Mouse (Mus musculus): Measurements from ENCODE around the gene Ipo8. TPM values are rescaled to one million over a fixed set of nuclear protein-coding genes. Genes with fewer than 3 reads are reported as not detected.

The Ipo8 gene
- polyA plus RNA-seq, 1 experiment from 2014 or later = 14.3 TPM

- no peak overlapping the region for H3K4me2 ChIP-seq (ENCODE audit: low read length)
- WGBS = 81% methylated on average over 12 of the region's 12 CpGs
- ATAC-seq = no peak
- no peak overlapping the region for H3K4me3 ChIP-seq (ENCODE audit: low read length)
- H3K27ac ChIP-seq (ENCODE audit: low read depth, low read length) = no peak overlapping the region
- H3K36me3 ChIP-seq (ENCODE audit: control insufficient read depth, insufficient read depth, low read length) = 0 out of 2 replicates have a peak, but pooled peaks cover 2% of the 10 kb centered on the region
- 0 out of 2 replicates have a peak, but pooled peaks cover 3% of the 10 kb centered on the region for H3K9me3 ChIP-seq (ENCODE audit: control insufficient read depth, low read length)
- no peaks in the 10 kb centered on the region for H3K27me3 ChIP-seq (replicated peaks; ENCODE audit: control insufficient read depth, insufficient read depth, low read length)
- H3K9ac ChIP-seq (ENCODE audit: low read depth, low read length) = no peak overlapping the region
- H3K4me1 ChIP-seq (ENCODE audit: control insufficient read depth, insufficient read depth, low read depth, low read length) = no peaks in the 10 kb centered on the region
Observed at GRCm38 (mm10) chr6:148768419-148768818, 62.8 kb downstream of the Ipo8 start.

- Histone ChIP-seq H3K4me2 (ENCODE audit: low read length) (no peak overlapping the region), H3K4me1 (ENCODE audit: control insufficient read depth, insufficient read depth, low read depth, low read length) (no peaks in the 10 kb centered on the region), H3K4me3 (ENCODE audit: low read length) (no peak overlapping the region), H3K9ac (ENCODE audit: low read depth, low read length) (no peak overlapping the region), H3K9me3 (ENCODE audit: control insufficient read depth, low read length) (0 out of 2 replicates have a peak, but pooled peaks cover 3% of the 10 kb centered on the region), H3K27ac (ENCODE audit: low read depth, low read length) (no peak overlapping the region), H3K36me3 (ENCODE audit: control insufficient read depth, insufficient read depth, low read length) (no peaks in the 10 kb centered on the region), H3K27me3 (replicated peaks; ENCODE audit: control insufficient read depth, insufficient read depth, low read length) (no peaks in the 10 kb centered on the region)
- no peak for ATAC-seq
Observed at GRCm38 (mm10) chr6:148767228-148767627, 64.0 kb downstream of the Ipo8 start.

GRCm38 (mm10) chr6:148761967-148762712 is 69.1 kb downstream of the Ipo8 start:
- H3K36me3 ChIP-seq (ENCODE audit: control insufficient read depth, insufficient read depth, low read length) = no peaks in the 10 kb centered on the region
- no peak for ATAC-seq
- H3K4me1 ChIP-seq (ENCODE audit: control insufficient read depth, insufficient read depth, low read depth, low read length) = no peaks in the 10 kb centered on the region
- WGBS = 87% methylated on average over 3 of the region's 3 CpGs
- 0 out of 2 replicates have a peak, but pooled peaks cover 3% of the 10 kb centered on the region for H3K9me3 ChIP-seq (ENCODE audit: control insufficient read depth, low read length)
- H3K4me2 ChIP-seq (ENCODE audit: low read length) = no peak overlapping the region
- H3K4me3 ChIP-seq (ENCODE audit: low read length) = no peak overlapping the region
- no peaks in the 10 kb centered on the region for H3K27me3 ChIP-seq (replicated peaks; ENCODE audit: control insufficient read depth, insufficient read depth, low read length)
- no peak overlapping the region for H3K27ac ChIP-seq (ENCODE audit: low read depth, low read length)
- H3K9ac ChIP-seq (ENCODE audit: low read depth, low read length) = no peak overlapping the region

GRCm38 (mm10) chr6:148761475-148761874 is 69.8 kb downstream of the Ipo8 start:
- Histone ChIP-seq H3K4me1 (ENCODE audit: control insufficient read depth, insufficient read depth, low read depth, low read length) (no peaks in the 10 kb centered on the region), H3K27me3 (replicated peaks; ENCODE audit: control insufficient read depth, insufficient read depth, low read length) (no peaks in the 10 kb centered on the region), H3K36me3 (ENCODE audit: control insufficient read depth, insufficient read depth, low read length) (no peaks in the 10 kb centered on the region), H3K4me2 (ENCODE audit: low read length) (no peak overlapping the region), H3K27ac (ENCODE audit: low read depth, low read length) (no peak overlapping the region), H3K9ac (ENCODE audit: low read depth, low read length) (no peak overlapping the region), H3K9me3 (ENCODE audit: control insufficient read depth, low read length) (no peaks in the 10 kb centered on the region), H3K4me3 (ENCODE audit: low read length) (no peak overlapping the region)
- no peak for ATAC-seq
- WGBS = 90% methylated on average over 4 of the region's 4 CpGs

- H3K27me3 ChIP-seq (replicated peaks; ENCODE audit: control insufficient read depth, insufficient read depth, low read length) = no peaks in the 10 kb centered on the region
- 82% methylated on average over 1 of the region's 1 CpGs for WGBS
- no peaks in the 10 kb centered on the region for H3K36me3 ChIP-seq (ENCODE audit: control insufficient read depth, insufficient read depth, low read length)
- ATAC-seq = no peak
- H3K4me1 ChIP-seq (ENCODE audit: control insufficient read depth, insufficient read depth, low read depth, low read length) = no peaks in the 10 kb centered on the region
- H3K9me3 ChIP-seq (ENCODE audit: control insufficient read depth, low read length) = no peaks in the 10 kb centered on the region; the same call in 1 of the 2 replicates
- H3K9ac ChIP-seq (ENCODE audit: low read depth, low read length) = no peak overlapping the region
- H3K4me3 ChIP-seq (ENCODE audit: low read length) = no peak overlapping the region
- no peak overlapping the region for H3K4me2 ChIP-seq (ENCODE audit: low read length)
- H3K27ac ChIP-seq (ENCODE audit: low read depth, low read length) = no peak overlapping the region
Observed at GRCm38 (mm10) chr6:148756535-148756934, 74.7 kb downstream of the Ipo8 start.

- Histone ChIP-seq H3K4me1 (ENCODE audit: control insufficient read depth, insufficient read depth, low read depth, low read length) (no peaks in the 10 kb centered on the region), H3K9me3 (ENCODE audit: control insufficient read depth, low read length) (no peaks in the 10 kb centered on the region; the same call in 1 of the 2 replicates), H3K27ac (ENCODE audit: low read depth, low read length) (no peak overlapping the region), H3K9ac (ENCODE audit: low read depth, low read length) (no peak overlapping the region), H3K4me2 (ENCODE audit: low read length) (no peak overlapping the region), H3K4me3 (ENCODE audit: low read length) (no peak overlapping the region), H3K27me3 (replicated peaks; ENCODE audit: control insufficient read depth, insufficient read depth, low read length) (no peaks in the 10 kb centered on the region), H3K36me3 (ENCODE audit: control insufficient read depth, insufficient read depth, low read length) (no peaks in the 10 kb centered on the region)
- ATAC-seq = peak; percentile 70; the same call in 1 of the 2 replicates
- WGBS = 84% methylated on average over 2 of the region's 2 CpGs
Observed at GRCm38 (mm10) chr6:148751400-148751799, 79.9 kb downstream of the Ipo8 start.

GRCm38 (mm10) chr6:148750183-148750582 is 81.1 kb downstream of the Ipo8 start:
- ATAC-seq = no peak
- Histone ChIP-seq H3K9me3 (ENCODE audit: control insufficient read depth, low read length) (no peaks in the 10 kb centered on the region; the same call in 1 of the 2 replicates), H3K9ac (ENCODE audit: low read depth, low read length) (no peak overlapping the region), H3K27ac (ENCODE audit: low read depth, low read length) (no peak overlapping the region), H3K4me3 (ENCODE audit: low read length) (no peak overlapping the region), H3K27me3 (replicated peaks; ENCODE audit: control insufficient read depth, insufficient read depth, low read length) (no peaks in the 10 kb centered on the region), H3K36me3 (ENCODE audit: control insufficient read depth, insufficient read depth, low read length) (no peaks in the 10 kb centered on the region), H3K4me1 (ENCODE audit: control insufficient read depth, insufficient read depth, low read depth, low read length) (no peaks in the 10 kb centered on the region), H3K4me2 (ENCODE audit: low read length) (no peak overlapping the region)
- WGBS = 89% methylated on average over 3 of the region's 3 CpGs

GRCm38 (mm10) chr6:148740521-148741226 is 90.6 kb downstream of the Ipo8 start:
- no peaks in the 10 kb centered on the region for H3K9me3 ChIP-seq (ENCODE audit: control insufficient read depth, low read length)
- no peaks in the 10 kb centered on the region for H3K27me3 ChIP-seq (replicated peaks; ENCODE audit: control insufficient read depth, insufficient read depth, low read length)
- 63% methylated on average over 8 of the region's 8 CpGs for WGBS
- no peaks in the 10 kb centered on the region; the same call in 1 of the 2 replicates for H3K4me1 ChIP-seq (ENCODE audit: control insufficient read depth, insufficient read depth, low read depth, low read length)
- no peak overlapping the region for H3K9ac ChIP-seq (ENCODE audit: low read depth, low read length)
- ATAC-seq = no peak
- H3K4me3 ChIP-seq (ENCODE audit: low read length) = no peak overlapping the region
- H3K4me2 ChIP-seq (ENCODE audit: low read length) = no peak overlapping the region
- no peaks in the 10 kb centered on the region for H3K36me3 ChIP-seq (ENCODE audit: control insufficient read depth, insufficient read depth, low read length)
- no peak overlapping the region for H3K27ac ChIP-seq (ENCODE audit: low read depth, low read length)

GRCm38 (mm10) chr6:148736390-148736789 is 94.9 kb downstream of the Ipo8 start:
- H3K9me3 ChIP-seq (ENCODE audit: control insufficient read depth, low read length) = no peaks in the 10 kb centered on the region
- no peak overlapping the region for H3K4me3 ChIP-seq (ENCODE audit: low read length)
- H3K4me1 ChIP-seq (ENCODE audit: control insufficient read depth, insufficient read depth, low read depth, low read length) = no peaks in the 10 kb centered on the region; the same call in 1 of the 2 replicates
- H3K36me3 ChIP-seq (ENCODE audit: control insufficient read depth, insufficient read depth, low read length) = no peaks in the 10 kb centered on the region
- ATAC-seq = no peak
- H3K27me3 ChIP-seq (replicated peaks; ENCODE audit: control insufficient read depth, insufficient read depth, low read length) = no peaks in the 10 kb centered on the region
- no peak overlapping the region for H3K27ac ChIP-seq (ENCODE audit: low read depth, low read length)
- no peak overlapping the region for H3K9ac ChIP-seq (ENCODE audit: low read depth, low read length)
- WGBS = 85% methylated on average over 1 of the region's 1 CpGs
- H3K4me2 ChIP-seq (ENCODE audit: low read length) = no peak overlapping the region
